Mouse (Mus musculus): ENCODE measurements around the gene Twf1. TPM values are rescaled to one million over a fixed set of nuclear protein-coding genes. Genes with fewer than 3 reads are reported as not detected.

The Twf1 gene
- total RNA-seq, 2 experiments from 2014 or later, result 39.5 to 49.7 TPM

DNA sequence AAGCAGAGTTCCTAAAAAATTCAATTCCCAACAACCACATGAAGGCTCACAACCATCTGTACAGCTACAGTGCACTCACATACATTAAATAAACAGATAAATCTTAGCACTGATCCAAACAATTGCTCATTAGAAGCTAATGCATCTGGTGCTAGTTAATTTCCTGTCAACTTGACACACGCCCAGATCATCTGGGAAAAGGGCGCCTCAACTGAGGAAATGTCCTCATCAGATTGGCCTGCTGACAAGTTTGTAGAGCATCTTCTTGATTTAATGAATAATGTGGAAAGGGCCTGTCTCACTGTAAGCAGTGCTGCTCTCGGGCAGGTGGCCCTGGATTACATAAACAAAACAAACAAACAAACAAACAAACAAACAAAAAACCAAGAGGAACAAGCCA is 59.2 kb downstream of the Twf1 start:
- no peak for DNase-seq (ENCODE audit: low spot score in 2 of 2)
- intact Hi-C loops (cut with DNase I), result no loop called here

Other genes with a start within 250 kb of the Twf1 start
- 1 to 10 TPM; 7.8 to 9.9 TPM for gene Adamts20, start 124.5 kb downstream of the Twf1 start, total RNA-seq (2021)
- 1 to 10 TPM; 2.8 to 5.1 TPM for gene Pus7l, start 46.3 kb downstream of the Twf1 start, total RNA-seq (2021)
- gene Irak4, start 46.2 kb downstream of the Twf1 start, total RNA-seq (2021), result 1 to 10 TPM; 1.7 to 2.1 TPM
- 1 to 10 TPM; 8.2 to 8.8 TPM for gene Tmem117, start 39.3 kb upstream of the Twf1 start, total RNA-seq (2021)